Mouse (Mus musculus): Measurements from ENCODE around the gene Fbxo21.

The Fbxo21 gene

DNA sequence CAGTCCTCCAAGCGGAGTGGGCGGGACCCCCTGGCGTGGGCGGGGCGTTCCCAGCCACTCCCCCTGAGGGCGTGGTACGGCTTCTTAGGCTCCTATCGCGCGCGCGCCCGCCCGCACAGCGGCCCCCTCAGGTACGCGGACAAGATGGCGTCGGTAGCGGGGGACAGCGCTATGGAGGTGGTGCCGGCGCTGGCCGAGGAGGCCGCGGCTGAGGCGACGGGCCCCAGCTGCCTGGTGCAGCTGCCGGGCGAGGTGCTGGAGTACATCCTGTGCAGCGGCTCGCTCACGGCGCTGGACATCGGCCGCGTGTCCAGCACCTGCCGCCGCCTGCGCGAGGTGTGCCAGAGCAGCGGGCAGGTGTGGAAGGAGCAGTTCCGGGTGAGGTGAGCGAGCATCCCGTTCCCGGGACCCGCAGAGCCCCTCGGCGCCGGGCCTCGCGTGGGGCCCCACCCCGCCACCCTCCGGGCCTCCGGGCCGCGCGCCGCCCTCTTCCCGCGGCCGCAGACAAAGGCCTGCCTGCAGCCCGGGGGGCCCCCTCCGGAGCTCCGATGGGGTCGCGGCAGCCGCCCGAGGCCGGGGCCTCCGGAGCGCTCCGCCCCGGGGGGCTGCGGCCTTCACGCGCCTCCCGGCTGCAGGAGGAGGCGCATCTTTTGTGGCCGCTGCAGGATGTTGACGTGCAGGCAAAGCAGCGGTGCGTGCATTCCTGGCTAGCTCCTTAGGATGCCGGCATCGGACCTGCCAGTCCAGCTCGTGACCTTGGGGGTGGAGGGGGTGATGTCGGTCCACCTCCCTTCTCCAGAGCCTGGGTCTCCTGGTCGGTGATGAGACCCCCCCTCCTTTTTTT lies at the start of gene Fbxo21:
TSS of gene Fbxo21 (plus strand) at position 74 of the 844 bp plus-strand sequence.
- ATAC-seq (ENCODE audit: insufficient number of reproducible peaks, low FRiP score, low TSS enrichment), result peak; percentile 85

DNA sequence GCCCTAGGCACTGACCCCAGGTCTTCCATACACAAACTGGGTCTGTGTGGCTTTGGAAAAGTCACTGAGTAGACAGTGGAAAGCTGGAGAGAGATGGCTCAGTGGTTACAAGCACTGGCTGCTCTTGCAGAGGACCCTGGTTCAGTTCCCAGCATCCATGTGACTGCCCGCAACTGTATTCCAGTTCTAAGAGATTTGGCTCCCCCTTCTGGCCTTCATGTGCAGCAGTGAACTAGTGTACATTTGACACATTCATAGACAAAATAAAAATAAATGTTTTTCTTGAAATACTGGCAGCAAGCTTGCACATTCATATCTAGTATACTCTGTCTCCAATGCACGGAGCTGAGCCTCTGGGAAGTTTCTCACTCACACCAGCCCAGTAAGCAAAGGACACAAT lies 48.0 kb upstream of the Fbxo21 start:
- ATAC-seq (ENCODE audit: insufficient number of reproducible peaks, low FRiP score, low TSS enrichment), result no peak

DNA sequence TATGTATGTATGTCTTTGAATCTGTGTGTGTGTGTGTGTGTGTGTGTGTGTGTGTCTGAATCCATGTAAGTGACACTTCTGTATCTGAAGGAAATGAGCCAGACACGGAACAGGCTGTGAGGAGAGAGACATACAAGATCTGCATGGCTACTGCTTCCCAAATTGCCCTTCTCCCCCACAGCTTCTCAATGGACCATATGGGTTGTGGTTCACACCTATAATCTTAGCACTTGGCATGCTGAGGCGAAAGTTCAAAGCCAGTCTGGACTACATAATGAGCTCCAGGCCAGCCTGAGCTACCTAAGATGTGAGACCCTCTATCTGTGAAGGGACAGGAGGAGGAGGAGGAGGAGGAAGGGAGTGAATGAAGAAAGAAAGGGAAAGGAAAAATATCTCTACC lies 44.3 kb upstream of the Fbxo21 start:
- ATAC-seq (ENCODE audit: insufficient number of reproducible peaks, low FRiP score, low TSS enrichment), result no peak

DNA sequence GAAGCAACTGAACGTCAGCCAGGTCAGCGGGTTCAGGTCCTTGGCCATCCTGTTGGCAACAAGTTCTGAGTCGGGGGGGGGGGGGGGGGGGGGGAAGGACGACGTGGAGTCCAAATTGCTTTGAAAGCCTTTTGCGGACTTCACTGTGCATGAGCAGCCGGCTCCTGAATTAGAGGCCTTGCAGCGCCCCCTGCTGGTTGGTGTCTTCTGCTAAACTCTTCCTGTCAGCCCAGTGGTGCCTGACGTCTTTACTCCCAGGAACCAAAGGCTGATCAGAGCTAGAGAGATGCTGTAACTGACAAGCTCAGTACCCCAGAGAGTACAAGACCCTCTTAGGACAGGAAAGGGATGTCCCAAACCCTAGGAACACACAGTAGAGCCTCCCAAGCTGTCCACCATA lies 43.7 kb upstream of the Fbxo21 start:
- ATAC-seq (ENCODE audit: insufficient number of reproducible peaks, low FRiP score, low TSS enrichment), result peak; percentile 69; the same call in 1 of the 2 replicates

DNA sequence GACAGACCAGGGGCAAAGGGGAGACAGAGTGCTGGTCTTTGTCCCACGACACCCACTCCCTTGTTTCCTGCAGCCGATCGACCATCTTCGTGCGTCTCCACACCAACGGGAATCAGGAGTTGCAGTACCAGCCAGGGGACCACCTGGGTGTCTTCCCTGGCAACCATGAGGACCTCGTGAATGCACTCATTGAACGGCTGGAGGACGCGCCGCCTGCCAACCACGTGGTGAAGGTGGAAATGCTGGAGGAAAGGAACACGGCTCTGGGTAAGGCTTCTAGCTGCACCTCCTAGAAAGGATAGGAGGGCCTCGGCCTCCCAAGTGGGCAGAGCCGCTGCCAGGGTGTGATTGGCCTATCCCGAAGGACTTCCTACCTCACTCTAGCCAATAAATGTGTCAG lies 40.2 kb upstream of the Fbxo21 start:
- no peak for ATAC-seq (ENCODE audit: insufficient number of reproducible peaks, low FRiP score, low TSS enrichment)

DNA sequence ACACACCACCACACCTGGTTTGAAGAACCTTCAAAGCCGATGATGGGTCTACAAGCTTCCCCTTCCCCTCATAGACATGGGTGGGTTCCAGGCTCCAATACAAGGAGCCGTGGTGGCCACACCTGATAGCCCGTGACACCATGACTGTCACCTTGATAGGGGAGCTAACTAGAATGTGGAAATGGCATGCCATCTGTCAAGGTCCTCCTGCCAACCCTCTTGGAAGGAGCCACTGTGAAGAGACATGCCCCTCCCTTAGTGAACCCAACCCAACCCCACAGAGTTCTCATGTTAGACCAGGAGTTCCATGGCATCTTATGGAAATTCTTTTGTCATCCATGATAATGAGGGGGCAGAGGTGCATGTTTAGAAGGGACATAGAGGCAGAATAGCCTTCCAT lies 39.3 kb upstream of the Fbxo21 start:
- peak; percentile 84; the same call in 1 of the 2 replicates for ATAC-seq (ENCODE audit: insufficient number of reproducible peaks, low FRiP score, low TSS enrichment)

DNA sequence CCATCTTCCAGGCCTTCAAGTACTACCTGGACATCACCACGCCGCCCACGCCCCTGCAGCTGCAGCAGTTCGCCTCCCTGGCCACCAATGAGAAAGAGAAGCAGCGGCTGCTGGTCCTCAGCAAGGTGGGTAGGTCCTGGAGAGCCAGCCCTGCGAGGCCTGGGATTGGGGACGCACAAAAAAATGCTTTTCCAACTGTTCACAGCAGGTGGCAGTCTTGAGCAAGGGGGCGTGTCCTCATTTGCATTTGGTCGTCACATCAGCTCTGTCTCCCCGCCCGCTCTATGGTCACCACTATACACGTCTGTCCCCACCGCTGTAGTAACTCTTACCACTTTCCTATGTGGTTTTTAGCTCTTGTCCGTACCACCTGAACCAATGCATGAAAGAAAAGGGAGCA lies 38.3 kb upstream of the Fbxo21 start:
- no peak for ATAC-seq (ENCODE audit: insufficient number of reproducible peaks, low FRiP score, low TSS enrichment)

DNA sequence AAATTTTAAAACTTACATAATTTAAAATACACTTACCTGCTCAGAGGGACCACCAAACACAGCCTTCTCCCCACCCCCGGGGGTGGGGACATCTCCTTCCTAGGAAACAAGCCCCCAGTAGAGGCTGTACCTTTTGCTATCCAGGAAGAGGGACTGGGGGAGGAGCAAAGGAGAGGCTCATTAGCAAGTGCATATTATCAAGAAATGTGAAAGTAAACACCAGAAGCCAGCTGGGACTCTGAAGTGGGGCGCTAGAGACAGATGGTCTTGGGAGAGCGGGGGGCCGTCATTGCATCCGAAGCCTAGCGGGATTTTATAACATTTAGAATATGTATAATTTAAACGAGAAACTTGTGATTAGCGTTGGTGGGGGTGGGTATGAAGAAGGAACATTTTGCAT lies 37.1 kb upstream of the Fbxo21 start:
- ATAC-seq (ENCODE audit: insufficient number of reproducible peaks, low FRiP score, low TSS enrichment), result no peak

DNA sequence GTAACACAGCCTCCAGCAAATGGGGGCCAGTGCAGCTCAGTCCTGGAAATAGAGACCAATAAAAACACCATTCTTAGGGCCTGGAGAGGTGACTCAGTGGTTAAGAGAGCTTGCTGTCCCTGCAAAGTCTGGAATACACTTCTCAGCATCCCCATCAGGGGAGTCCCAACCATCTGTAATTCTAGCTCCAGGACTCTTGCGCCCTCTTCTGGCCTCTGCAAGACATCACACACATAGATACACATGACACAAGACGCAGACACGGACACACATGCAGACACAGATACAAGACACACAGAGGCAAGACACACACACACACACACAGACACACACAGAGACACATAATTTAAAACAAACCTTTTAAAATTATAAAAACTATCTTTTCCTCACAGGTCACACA lies 35.0 kb upstream of the Fbxo21 start:
- ATAC-seq (ENCODE audit: insufficient number of reproducible peaks, low FRiP score, low TSS enrichment), result no peak

DNA sequence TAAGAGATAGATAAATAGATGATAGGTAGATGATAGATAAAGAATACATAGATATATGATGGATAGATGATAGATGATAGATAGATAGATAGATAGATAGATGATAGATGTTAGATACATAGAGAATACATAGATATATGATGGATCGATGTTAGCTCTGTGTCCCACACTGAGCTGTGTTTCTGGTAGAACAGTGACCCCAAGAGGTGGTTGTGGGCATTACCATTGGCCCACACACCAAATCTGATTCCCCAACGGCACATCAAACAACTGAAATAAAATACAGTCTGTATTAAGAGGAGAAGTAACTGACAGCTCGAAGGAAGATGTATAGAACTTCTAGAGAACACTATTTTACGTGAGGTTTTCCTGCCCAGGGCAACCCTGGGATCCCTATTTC lies 29.9 kb upstream of the Fbxo21 start:
- ATAC-seq (ENCODE audit: insufficient number of reproducible peaks, low FRiP score, low TSS enrichment), result no peak

DNA sequence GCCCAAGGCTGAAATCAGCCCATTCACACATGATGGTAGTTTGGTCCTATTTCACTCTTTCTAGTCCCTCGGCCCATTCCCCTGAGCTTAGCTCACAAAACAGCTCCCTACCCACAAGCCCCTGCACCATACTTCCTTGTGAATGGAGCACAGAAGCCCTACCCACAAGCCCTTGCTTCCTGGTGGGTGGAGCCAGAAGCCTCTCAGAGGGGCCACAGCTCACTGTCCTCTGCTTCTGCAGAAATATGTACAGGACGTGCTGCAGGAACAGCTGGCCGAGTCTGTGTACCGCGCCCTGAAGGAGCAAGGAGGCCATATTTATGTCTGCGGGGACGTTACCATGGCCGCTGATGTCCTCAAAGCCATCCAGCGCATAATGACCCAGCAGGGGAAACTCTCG lies 27.1 kb upstream of the Fbxo21 start:
- no peak for ATAC-seq (ENCODE audit: insufficient number of reproducible peaks, low FRiP score, low TSS enrichment)

DNA sequence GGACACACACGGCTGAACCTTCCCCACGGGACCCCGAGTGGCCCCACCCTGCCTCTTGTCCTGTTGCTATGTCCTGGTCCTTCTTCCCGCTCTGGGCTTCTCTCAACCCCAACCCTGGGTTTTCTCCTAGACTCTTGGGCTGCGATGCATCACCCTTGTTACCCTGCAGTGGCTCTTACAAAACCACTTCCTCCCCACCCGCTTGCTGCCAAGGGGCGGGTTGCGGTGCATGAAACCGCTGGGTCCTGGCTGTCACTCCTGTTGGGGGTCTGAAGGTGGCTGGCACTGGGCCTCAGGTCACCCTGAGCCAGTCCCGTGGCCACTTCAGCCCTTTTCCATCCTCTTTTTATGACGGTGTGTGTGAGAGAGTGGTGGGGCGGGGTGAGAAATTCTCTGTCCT lies 22.6 kb upstream of the Fbxo21 start:
- no peak for ATAC-seq (ENCODE audit: insufficient number of reproducible peaks, low FRiP score, low TSS enrichment)

DNA sequence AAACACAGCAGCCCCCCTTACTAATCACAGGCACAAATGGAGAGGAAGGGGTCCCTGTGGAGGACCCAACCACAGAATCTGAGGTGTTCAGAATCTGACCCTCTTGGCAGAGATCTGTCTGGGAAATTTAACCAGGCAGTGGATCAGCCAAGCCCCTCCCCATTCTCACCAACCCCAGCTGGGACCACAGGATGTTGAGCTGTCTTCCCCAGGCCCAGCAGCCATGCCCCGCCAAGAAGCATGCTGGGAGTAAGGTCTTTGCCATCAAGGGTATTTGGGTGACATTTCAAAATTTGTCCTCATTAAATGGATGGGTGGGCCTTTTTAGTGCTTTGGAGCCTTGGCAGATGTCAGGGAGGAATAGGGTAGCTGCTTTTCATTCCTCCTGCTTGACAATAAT lies 22.1 kb upstream of the Fbxo21 start:
- ATAC-seq (ENCODE audit: insufficient number of reproducible peaks, low FRiP score, low TSS enrichment), result no peak

DNA sequence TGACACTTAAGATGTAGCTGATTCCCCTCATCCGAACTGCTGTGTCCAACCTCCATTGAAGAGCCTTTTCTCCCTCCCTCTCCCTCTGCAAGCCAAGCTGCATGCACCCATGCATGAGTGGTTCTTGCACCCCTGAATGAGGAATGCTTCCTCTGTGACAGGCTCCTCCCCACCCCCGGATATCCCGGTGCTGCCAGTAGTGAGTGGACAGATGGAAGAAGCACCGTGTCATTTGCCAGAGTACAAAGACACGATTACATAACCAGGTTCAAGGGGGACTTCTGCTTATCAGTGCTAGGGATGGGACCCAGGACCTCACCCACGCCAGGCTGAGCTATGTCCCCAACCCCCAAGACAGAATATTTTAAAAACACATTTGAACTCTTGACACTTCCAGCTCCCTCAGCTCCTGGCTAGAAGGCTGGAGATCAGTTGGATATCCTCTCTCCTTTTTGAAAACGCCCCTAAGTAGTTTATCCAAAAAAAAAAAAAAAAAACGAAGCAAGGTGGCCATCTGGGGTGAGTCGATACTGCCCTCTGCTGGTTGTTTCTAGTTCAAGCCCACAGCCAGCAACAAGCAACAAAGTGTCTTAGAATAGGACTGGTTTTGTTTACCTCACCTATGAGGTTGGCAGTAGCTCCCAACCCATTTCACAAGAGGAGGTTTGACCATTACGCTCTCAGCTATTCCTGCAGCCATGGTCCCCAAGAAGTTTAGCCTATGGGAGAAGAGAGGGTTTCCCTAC lies 20.7 kb upstream of the Fbxo21 start:
- peak; percentile 73; the same call in 1 of the 2 replicates for ATAC-seq (ENCODE audit: insufficient number of reproducible peaks, low FRiP score, low TSS enrichment)

DNA sequence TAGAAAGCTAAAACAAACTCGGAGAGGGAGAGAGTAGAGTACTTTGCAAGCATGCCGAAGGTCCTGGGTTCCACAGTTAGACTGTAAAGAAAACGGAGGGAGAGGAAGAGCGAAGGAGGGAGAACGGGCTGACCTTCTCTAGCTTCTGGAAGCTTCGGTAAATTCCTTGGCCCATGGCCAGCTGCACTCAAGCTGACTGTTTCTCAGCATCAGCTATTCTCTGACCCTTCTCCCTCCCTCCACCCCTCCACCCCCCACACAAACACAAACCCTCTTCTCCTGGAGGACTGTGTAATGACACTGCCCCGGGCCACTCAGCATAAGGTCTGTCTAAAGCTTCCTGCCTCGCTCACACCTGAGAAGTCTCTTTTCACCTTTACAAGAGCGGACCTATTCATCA lies 11.8 kb upstream of the Fbxo21 start:
- ATAC-seq (ENCODE audit: insufficient number of reproducible peaks, low FRiP score, low TSS enrichment), result no peak

DNA sequence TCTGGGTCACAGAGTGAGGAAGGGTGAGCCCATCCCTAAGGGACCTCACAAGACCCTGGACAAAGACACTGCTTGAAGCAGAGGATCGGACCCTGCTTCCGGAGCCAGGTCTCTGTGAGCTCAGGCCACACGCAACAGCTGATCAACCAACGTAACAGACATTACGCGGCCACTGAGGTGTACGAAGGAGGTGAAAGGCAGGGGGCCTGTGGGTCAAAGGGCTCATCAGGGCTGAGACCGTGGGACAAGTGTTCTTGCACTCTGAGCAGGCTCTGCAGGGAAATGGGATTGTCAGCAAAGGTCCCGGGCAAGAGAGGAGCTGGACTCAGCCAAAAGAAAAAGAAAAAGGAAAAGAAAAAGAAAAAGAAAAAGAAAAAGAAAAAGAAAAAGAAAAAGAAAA lies 9.6 kb upstream of the Fbxo21 start:
- ATAC-seq (ENCODE audit: insufficient number of reproducible peaks, low FRiP score, low TSS enrichment), result no peak

DNA sequence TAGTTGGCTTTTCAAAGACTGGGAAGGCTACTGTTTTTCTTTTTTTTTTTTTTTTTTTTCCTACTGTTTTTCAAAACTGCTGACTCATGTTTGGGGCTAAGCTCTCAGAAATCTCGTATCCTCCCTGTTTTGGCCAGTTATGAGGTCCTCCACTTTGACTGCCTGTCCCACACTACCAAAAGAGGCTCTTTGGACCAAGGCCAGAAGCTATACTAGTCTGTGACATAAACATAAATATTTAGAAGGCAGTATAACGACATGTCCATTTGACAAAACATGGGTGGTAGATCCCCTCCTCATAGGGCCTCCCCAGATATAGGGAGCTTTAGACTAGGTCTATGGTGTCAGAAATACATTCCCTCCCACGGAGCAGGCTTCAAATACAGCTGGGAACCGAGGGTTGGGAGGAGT lies 8.9 kb upstream of the Fbxo21 start:
- no peak for ATAC-seq (ENCODE audit: insufficient number of reproducible peaks, low FRiP score, low TSS enrichment)

DNA sequence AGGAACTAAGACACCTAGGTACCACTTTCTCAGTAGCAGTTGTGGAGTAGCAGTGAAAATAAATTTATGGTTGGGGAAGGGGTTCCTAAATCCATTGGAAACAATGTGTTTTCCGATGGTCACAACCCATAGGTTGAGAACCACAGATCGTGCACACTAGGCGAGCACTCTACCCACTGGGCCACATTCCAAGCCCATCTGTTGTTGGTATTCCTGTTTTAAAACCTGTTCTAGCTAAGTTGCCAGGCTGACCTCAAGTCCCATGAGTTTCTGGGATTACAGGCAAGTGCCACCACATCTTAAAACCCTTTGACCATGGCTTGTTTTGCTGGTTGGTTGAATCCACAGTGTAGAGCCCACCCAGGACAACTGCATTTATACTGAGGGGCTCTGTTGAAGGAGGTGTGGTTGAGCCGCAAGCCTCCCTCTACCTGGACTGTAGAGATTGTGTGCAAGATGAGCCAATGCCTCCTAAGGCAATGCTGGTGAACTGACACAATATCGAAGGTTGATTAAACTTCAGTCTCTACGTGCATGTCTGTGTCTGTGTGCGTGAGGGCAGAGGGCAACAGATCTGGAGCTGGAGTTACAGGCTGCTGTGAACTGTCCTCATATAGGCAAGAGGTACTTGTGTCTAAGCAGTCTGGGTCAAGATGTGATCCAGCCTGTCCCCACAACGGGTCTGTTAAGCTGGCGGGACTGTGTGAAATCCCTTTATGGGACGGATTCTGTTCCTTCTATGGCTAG lies 6.7 kb upstream of the Fbxo21 start:
- ATAC-seq (ENCODE audit: insufficient number of reproducible peaks, low FRiP score, low TSS enrichment), result peak; percentile 31; the same call in 1 of the 2 replicates

DNA sequence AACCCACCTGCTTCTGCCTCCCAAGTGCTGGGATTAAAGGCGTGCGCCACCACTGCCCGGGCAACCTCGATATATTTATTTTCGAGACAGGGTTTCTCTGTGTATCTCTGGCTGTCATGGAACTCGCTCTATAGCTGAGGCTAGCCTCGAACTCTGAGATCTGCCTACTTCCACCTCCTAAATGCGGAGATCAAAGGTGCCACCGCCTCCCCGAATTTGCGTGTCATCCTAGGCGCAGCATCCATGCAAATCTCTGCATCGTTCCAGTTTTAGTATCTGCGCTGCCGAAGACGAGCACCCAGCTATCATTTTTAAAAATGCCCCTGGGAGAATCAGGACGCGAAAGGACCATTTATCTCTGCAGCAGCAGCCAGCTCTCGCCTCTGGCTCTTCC lies 270 bp upstream of the Fbxo21 start:
- no peak for ATAC-seq (ENCODE audit: insufficient number of reproducible peaks, low FRiP score, low TSS enrichment)

DNA sequence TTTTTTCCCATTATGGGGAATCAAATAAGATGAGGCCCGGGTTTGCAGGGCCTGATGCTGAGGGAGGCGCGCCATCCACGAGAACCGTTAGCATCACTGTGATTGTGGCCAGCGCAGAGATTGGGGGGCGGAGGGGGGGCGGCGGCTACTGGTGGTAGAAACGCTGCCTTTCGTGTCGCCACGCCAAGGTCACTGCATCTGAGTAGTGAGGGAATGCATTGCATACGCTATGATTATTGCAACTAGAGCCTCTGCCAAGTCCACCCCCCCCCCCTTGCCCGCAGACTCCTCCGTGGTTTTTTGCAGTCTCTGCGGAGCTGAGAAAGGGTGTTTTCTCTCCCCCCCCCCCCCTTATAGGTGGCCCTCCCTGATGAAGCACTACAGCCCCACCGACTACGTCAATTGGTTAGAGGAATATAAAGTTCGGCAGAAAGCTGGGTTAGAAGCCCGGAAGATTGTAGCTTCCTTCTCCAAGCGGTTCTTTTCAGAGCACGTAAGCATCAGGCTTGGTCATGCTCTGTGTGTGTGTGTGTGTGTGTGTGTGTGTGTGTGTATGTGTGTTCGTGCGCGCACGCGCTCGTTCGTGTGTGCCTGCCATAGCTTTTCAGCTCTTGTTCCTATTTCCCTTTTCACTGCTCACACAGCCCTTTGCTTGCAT lies 1.1 kb downstream of the Fbxo21 start:
- ATAC-seq (ENCODE audit: insufficient number of reproducible peaks, low FRiP score, low TSS enrichment), result no peak

Data from cerebellum, adult (tissue).